Mouse (Mus musculus): ENCODE measurements at regions not wholly inside any gene's neighbourhood (a gene's known extent, or its start where the extent isn't known, plus 50 kb on each side); places are given as distances from the start of the nearest gene placed in this dataset.

DNA sequence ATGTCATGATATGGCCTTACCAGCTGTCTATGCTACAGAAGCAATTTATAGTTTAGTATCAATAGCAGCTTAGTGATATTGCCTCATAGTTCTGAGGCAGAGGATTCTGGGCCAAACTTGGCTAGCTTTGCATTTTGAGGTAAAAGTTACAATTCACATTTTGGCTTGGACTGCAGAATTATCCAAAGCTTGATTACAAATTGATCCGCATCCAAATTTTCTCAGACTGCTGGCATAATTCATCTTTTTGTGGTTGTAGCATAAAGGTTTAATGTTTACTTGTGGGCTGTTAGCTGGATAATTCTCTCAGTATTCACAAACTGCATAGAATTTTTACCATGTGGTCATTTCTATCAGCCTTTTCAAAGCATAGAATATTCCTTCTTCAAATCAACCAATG, 589.9 kb upstream of the Pdcd1 start:
- Histone ChIP-seq H3K4me2 (ENCODE audit: insufficient read depth, low read depth, poor library complexity, severe bottlenecking) (no peak overlapping the region), H3K9me3 (replicated peaks; ENCODE audit: low read length) (no peaks in the 10 kb centered on the region), H3K36me3 (replicated peaks in 1 of 2; ENCODE audit: control insufficient read depth in 1 of 2, insufficient read depth in 1 of 2, low read length in 1 of 2) (no peaks in the 10 kb centered on the region), H3K4me1 (ENCODE audit: control insufficient read depth in 1 of 2, insufficient read depth in 2 of 2) (no peaks in the 10 kb centered on the region), H3K27me3 (replicated peaks) (no peaks in the 10 kb centered on the region), H3K4me3 (replicated peaks in 1 of 3; ENCODE audit: low read depth in 2 of 3, low read length in 2 of 3, poor library complexity in 1 of 3) (no peak overlapping the region), H3K79me2 (replicated peaks; ENCODE audit: control insufficient read depth, extremely low read depth, insufficient read depth, poor library complexity, severe bottlenecking) (no peaks in the 10 kb centered on the region), H3K27ac (ENCODE audit: insufficient read depth, low read depth) (no peak overlapping the region), H3K9ac (ENCODE audit: insufficient read depth, low read depth) (no peak overlapping the region)
- TF ChIP-seq MAZ (IDR thresholded peaks at IDR 0.05; ENCODE audit: low read depth, low read length), result no peak
- no peak for TF ChIP-seq ETS1 (conservative IDR thresholded peaks at IDR 0.05; ENCODE audit: low read depth, low read length)
- TF ChIP-seq KAT2A (IDR thresholded peaks at IDR 0.05; ENCODE audit: insufficient replicate concordance, low read length), result no peak
- no peak for TF ChIP-seq UBTF (IDR thresholded peaks at IDR 0.05; ENCODE audit: low read depth, low read length)
- no peak for TF ChIP-seq ZC3H11A (IDR thresholded peaks at IDR 0.05; ENCODE audit: low read depth, low read length)
- TF ChIP-seq POLR2A (IDR thresholded peaks at IDR 0.05; ENCODE audit: low read depth, low read length), result no peak
- no peak for TF ChIP-seq USF2 (conservative IDR thresholded peaks at IDR 0.05; ENCODE audit: low read depth, low read length)
- TF ChIP-seq MAFK (IDR thresholded peaks at IDR 0.05; ENCODE audit: insufficient replicate concordance, low read length), result no peak
- TF ChIP-seq POLR2AphosphoS2 (IDR thresholded peaks at IDR 0.05; ENCODE audit: low read depth, low read length), result no peak
- TF ChIP-seq MXI1 (IDR thresholded peaks at IDR 0.05; ENCODE audit: low read depth, low read length), result no peak
- no peak for DNase-seq (ENCODE audit: extremely low read depth)
- in situ Hi-C loops (cut with MboI; ENCODE audit: low pct_ligation_motif_present, low pct_unique_long_range_greater_than_20kb, low sequenced_read_pairs), result no loop called here
- dilution Hi-C loops (cut with MboI; ENCODE audit: extremely low pct_ligation_motif_present, extremely low pct_unique_long_range_greater_than_20kb, low sequenced_read_pairs), result no loop called here

DNA sequence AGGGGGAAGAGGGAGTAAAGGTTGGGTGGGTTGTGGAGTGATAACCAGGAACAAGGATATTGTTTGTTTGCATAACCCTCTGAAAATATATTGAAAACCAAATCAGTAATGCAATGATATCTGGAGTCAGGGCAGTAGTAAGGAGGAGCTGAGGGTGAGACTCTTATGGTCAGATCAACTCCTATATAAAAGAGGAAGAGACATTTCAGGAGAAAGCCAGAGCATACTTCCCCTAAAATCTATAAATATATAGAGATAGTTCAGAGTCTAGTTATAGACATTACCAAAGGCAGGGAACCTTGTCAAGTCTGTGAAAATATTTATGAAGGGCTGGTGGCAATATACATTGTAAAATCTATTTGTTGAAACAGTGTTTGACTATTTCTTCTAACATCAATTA, 605.9 kb upstream of the Pdcd1 start:
- in situ Hi-C loops (cut with MboI; ENCODE audit: low pct_ligation_motif_present, low pct_unique_long_range_greater_than_20kb, low sequenced_read_pairs), result no loop called here
- H3K27me3 ChIP-seq (replicated peaks), result no peaks in the 10 kb centered on the region
- no peaks in the 10 kb centered on the region for H3K9me3 ChIP-seq (replicated peaks; ENCODE audit: low read length)
- DNase-seq (ENCODE audit: extremely low read depth), result no peak
- H3K4me2 ChIP-seq (ENCODE audit: insufficient read depth, low read depth, poor library complexity, severe bottlenecking), result no peak overlapping the region
- no peaks in the 10 kb centered on the region for H3K4me1 ChIP-seq (ENCODE audit: control insufficient read depth in 1 of 2, insufficient read depth in 2 of 2)
- no peaks in the 10 kb centered on the region for H3K36me3 ChIP-seq (replicated peaks in 1 of 2; ENCODE audit: control insufficient read depth in 1 of 2, insufficient read depth in 1 of 2, low read length in 1 of 2)
- no peak for TF ChIP-seq JUN (IDR thresholded peaks at IDR 0.05; ENCODE audit: insufficient read depth, low read depth, low read length)
- TF ChIP-seq CTCF (conservative IDR thresholded peaks at IDR 0.05 in 1 of 2, IDR thresholded peaks at IDR 0.05 in 1 of 2; ENCODE audit: low read depth in 2 of 2, low read length in 2 of 2), result no peak
- no peak for TF ChIP-seq MAX (IDR thresholded peaks at IDR 0.05; ENCODE audit: low read length)
- TF ChIP-seq ZNF384 (IDR thresholded peaks at IDR 0.05; ENCODE audit: low read depth, low read length), result no peak
- no peak for TF ChIP-seq RCOR1 (conservative IDR thresholded peaks at IDR 0.05; ENCODE audit: low read depth, low read length)
- TF ChIP-seq MYC (IDR thresholded peaks at IDR 0.05; ENCODE audit: low read depth, low read length), result no peak
- no peak for TF ChIP-seq ZMIZ1 (IDR thresholded peaks at IDR 0.05; ENCODE audit: low read depth, low read length)
- no peak for TF ChIP-seq MAZ (IDR thresholded peaks at IDR 0.05; ENCODE audit: low read depth, low read length)
- no peak overlapping the region for H3K9ac ChIP-seq (ENCODE audit: insufficient read depth, low read depth)
- no peak overlapping the region for H3K27ac ChIP-seq (ENCODE audit: insufficient read depth, low read depth)
- H3K79me2 ChIP-seq (replicated peaks; ENCODE audit: control insufficient read depth, extremely low read depth, insufficient read depth, poor library complexity, severe bottlenecking), result no peaks in the 10 kb centered on the region
- dilution Hi-C loops (cut with MboI; ENCODE audit: extremely low pct_ligation_motif_present, extremely low pct_unique_long_range_greater_than_20kb, low sequenced_read_pairs), result no loop called here
- no peak overlapping the region for H3K4me3 ChIP-seq (replicated peaks in 1 of 3; ENCODE audit: low read depth in 2 of 3, low read length in 2 of 3, poor library complexity in 1 of 3)

All from CH12.LX (cell line).